Mouse (Mus musculus) ES-Bruce4 (cell line): ENCODE results near the gene Dst. TPM values are rescaled to one million over a fixed set of nuclear protein-coding genes. Genes with fewer than 3 reads are reported as not detected.

Experiments used
- H3K27ac ChIP-seq: 2 replicates; pipeline ENCODE4 v1.5.1; 2012; ENCODE audit warnings: low read length, inconsistent platforms; ENCODE audit not compliant: insufficient read depth
- H3K27me3 ChIP-seq: 2 replicates; pipeline ENCODE4 v1.6.1; 2012; ENCODE audit warnings: mild to moderate bottlenecking, low read length, inconsistent platforms; ENCODE audit not compliant: control insufficient read depth, poor library complexity, insufficient read depth, severe bottlenecking
- H3K36me3 ChIP-seq: 2 replicates; pipeline ENCODE4 v1.6.1; 2012; ENCODE audit warnings: inconsistent platforms, mild to moderate bottlenecking, low read length, moderate library complexity; ENCODE audit not compliant: control insufficient read depth, poor library complexity, insufficient read depth, severe bottlenecking
- H3K4me1 ChIP-seq: one replicate; pipeline ENCODE4 v1.8.1; 2011; ENCODE audit warnings: low read length; ENCODE audit not compliant: control insufficient read depth, insufficient read depth
- H3K4me3 ChIP-seq: 2 replicates; pipeline ENCODE4 v1.5.1; 2011; ENCODE audit warnings: low read depth, mild to moderate bottlenecking, low read length
- H3K9ac ChIP-seq: 2 replicates; pipeline ENCODE4 v1.6.1; 2012; ENCODE audit warnings: low read depth, mild to moderate bottlenecking, inconsistent platforms; ENCODE audit not compliant: poor library complexity, severe bottlenecking
- H3K9me3 ChIP-seq: replicated peaks from 2 replicates; pipeline ENCODE4 v1.6.1; 2012; ENCODE audit warnings: mild to moderate bottlenecking, low read length, inconsistent platforms; ENCODE audit not compliant: control insufficient read depth, poor library complexity, insufficient read depth, severe bottlenecking
- CTCF ChIP-seq: IDR thresholded peaks from one replicate; pipeline ENCODE4 v1.8.1; 2011; ENCODE audit warnings: low read depth, low read length
- EP300 ChIP-seq: IDR thresholded peaks from 2 replicates; pipeline ENCODE4 v1.6.1; 2011; ENCODE audit warnings: low read depth, low read length; ENCODE audit not compliant: insufficient read depth
- POLR2A ChIP-seq: IDR thresholded peaks from one replicate; pipeline ENCODE4 v1.8.1; 2011; ENCODE audit warnings: low read length; ENCODE audit not compliant: insufficient read depth
- polyA plus RNA-seq: library from polyadenylated mRNA; stranded (reverse); fragments of >200 nt; gene quantifications from 2 replicates; pipeline ENCODE4 v1.2.4, GENCODE M21; 2011; ENCODE audit warnings: low read depth; ENCODE audit not compliant: missing spikeins, insufficient read depth, insufficient read length

Dst gene
- polyA plus RNA-seq, 1 experiment = 296 TPM

DNA sequence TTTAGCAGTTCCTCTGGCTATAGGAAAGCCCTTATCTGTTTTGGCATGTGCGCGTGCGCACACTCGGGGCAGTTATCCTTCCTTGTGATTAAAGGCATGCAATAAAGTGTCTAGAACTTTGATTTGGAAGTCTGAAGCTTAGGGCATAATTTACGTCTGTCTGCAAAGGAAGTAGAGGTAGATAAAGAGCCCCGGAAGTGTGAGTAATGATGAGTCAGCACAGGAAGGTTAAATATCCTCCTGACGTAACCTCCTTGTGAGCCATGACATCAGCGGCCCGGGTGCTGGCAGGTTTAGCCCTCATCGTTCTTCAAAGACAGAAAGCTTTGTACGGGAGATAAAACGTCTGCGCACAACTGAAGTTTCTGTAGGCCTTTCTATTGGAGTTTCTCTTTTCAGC, 343.1 kb downstream of the Dst start:
- Histone ChIP-seq H3K4me1 (no peaks in the 10 kb centered on the region), H3K9me3 (no peaks in the 10 kb centered on the region), H3K4me3 (no peak overlapping the region), H3K27ac (no peak overlapping the region), H3K27me3 (no peaks in the 10 kb centered on the region), H3K9ac (no peak overlapping the region), H3K36me3 (peaks cover 46% of the 10 kb centered on the region)
- TF ChIP-seq EP300 (no peak), CTCF (no peak), POLR2A (no peak)

DNA sequence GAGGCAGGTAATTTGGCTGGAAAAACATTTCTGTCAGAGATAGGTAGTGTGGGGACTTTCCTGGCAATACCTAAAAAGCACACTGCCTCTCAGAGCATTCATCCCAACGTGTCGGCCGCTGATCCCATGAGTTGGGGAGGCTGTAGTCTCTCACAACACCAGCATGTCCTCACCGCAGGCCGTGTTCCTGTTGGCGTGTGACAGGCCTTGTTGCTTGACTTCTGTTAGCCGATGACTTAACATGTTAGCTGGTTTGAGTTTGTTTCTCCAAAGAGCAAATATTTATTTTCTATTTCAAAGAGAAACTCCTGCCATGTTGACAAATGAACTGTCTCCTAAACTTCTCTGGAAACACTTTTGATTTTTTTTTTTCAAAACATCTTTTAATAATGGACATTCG, 344.2 kb downstream of the Dst start:
- H3K9me3 ChIP-seq = no peaks in the 10 kb centered on the region
- peaks cover 55% of the 10 kb centered on the region for H3K36me3 ChIP-seq
- H3K27me3 ChIP-seq = no peaks in the 10 kb centered on the region
- no peak for TF ChIP-seq POLR2A
- TF ChIP-seq CTCF = no peak
- no peak for TF ChIP-seq EP300
- no peak overlapping the region for H3K4me3 ChIP-seq
- no peaks in the 10 kb centered on the region for H3K4me1 ChIP-seq
- H3K9ac ChIP-seq = no peak overlapping the region
- no peak overlapping the region for H3K27ac ChIP-seq

DNA sequence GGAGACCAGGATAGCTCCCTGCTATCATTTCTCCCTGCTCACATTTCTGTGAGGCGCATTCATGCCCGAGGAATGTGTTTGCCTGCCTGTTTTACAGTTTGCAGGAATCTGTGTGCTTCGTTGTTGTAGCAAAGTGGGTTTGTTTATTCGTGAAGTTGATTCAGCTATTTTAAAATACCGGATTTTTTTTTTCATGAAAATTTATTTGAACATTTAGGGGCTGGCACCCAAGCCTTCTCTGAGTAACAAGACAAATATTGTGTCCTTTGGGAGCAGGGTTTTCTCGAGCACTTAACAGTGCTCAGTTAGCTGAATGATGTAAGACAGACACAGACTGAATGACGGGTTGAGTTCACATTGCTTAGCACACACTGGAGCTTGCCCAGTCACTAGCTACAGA, 345.9 kb downstream of the Dst start:
- no peak overlapping the region for H3K4me3 ChIP-seq
- no peaks in the 10 kb centered on the region for H3K4me1 ChIP-seq
- H3K27ac ChIP-seq = no peak overlapping the region
- H3K9ac ChIP-seq = no peak overlapping the region
- no peaks in the 10 kb centered on the region for H3K27me3 ChIP-seq
- H3K9me3 ChIP-seq = no peaks in the 10 kb centered on the region
- H3K36me3 ChIP-seq = peaks cover 67% of the 10 kb centered on the region
- no peak for TF ChIP-seq POLR2A
- no peak for TF ChIP-seq EP300
- no peak for TF ChIP-seq CTCF

GRCm38 (mm10) chr1:34259898-34260297, 351.9 kb downstream of the Dst start:
- TF ChIP-seq CTCF = no peak
- no peak for TF ChIP-seq EP300
- H3K36me3 ChIP-seq = peaks cover 78% of the 10 kb centered on the region
- no peak overlapping the region for H3K9ac ChIP-seq
- no peaks in the 10 kb centered on the region for H3K4me1 ChIP-seq
- no peak overlapping the region for H3K27ac ChIP-seq
- no peaks in the 10 kb centered on the region for H3K27me3 ChIP-seq
- H3K4me3 ChIP-seq = no peak overlapping the region
- H3K9me3 ChIP-seq = no peaks in the 10 kb centered on the region

DNA sequence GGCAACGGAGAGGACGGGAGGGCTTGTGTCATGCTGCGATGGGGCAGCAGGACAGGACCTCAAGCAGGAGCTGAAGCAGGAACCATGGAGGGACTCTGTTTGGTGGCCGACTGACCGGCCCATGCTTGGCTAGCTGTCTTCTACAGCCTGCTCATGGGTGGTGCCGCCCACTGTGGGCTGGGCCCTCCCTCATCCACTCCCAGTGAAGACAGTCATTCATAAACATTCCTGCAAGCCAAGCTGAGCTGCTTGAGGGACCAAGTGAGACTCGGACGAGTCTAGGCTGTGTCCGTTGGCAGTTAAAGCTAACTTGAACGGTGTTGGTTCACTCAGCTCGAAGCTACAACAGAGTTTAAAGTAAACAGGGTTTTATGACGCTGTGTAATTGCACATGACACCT, 353.0 kb downstream of the Dst start:
- TF ChIP-seq CTCF = no peak

GRCm38 (mm10) chr1:34268520-34268919, 360.5 kb downstream of the Dst start:
- Histone ChIP-seq H3K27ac (no peak overlapping the region), H3K27me3 (no peaks in the 10 kb centered on the region), H3K4me1 (no peaks in the 10 kb centered on the region), H3K36me3 (peaks cover 66% of the 10 kb centered on the region), H3K9ac (no peak overlapping the region), H3K4me3 (no peak overlapping the region), H3K9me3 (no peaks in the 10 kb centered on the region)
- TF ChIP-seq EP300 = no peak
- TF ChIP-seq CTCF = no peak
- no peak for TF ChIP-seq POLR2A

More for the DNA sequence above, 353.0 kb downstream of the Dst start:
- H3K4me3 ChIP-seq = no peak overlapping the region
- no peaks in the 10 kb centered on the region for H3K4me1 ChIP-seq
- no peaks in the 10 kb centered on the region for H3K9me3 ChIP-seq
- peaks cover 78% of the 10 kb centered on the region for H3K36me3 ChIP-seq
- no peak overlapping the region for H3K27ac ChIP-seq
- H3K27me3 ChIP-seq = no peaks in the 10 kb centered on the region
- H3K9ac ChIP-seq = no peak overlapping the region
